Mouse (Mus musculus): ENCODE results near the gene Gstm2. TPM values are rescaled to one million over a fixed set of nuclear protein-coding genes. Genes with fewer than 3 reads are reported as not detected.

The Gstm2 gene
- polyA plus RNA-seq, 1 experiment = 285 TPM

GRCm38 (mm10) chr3:107932128-107932527 is 54.1 kb downstream of the Gstm2 start:
- 0 out of 2 replicates have a peak, but pooled peaks cover 2% of the 10 kb centered on the region for H3K4me1 ChIP-seq (ENCODE audit: control insufficient read depth, insufficient read depth, low read length)
- no peak for DNase-seq
- WGBS = 55% methylated on average over 6 of the region's 6 CpGs
- no peak overlapping the region for H3K4me3 ChIP-seq (replicated peaks; ENCODE audit: extremely low read depth, low read depth, low read length)
- TF ChIP-seq CTCF (IDR thresholded peaks at IDR 0.05; ENCODE audit: insufficient read depth, low read length) (no peak), POLR2A (IDR thresholded peaks at IDR 0.05; ENCODE audit: borderline replicate concordance, extremely low read depth, low read depth, low read length) (no peak)

Other genes starting within 250 kb of the Gstm2 start
- 27.8 and 32.5 TPM in 2 replicates for gene Csf1, start 226.0 kb downstream of the Gstm2 start, polyA plus RNA-seq (2012; rRNA removed)
- 0.61 TPM in 1 of 2 replicates, not detected in the other for gene Eps8l3, start 109.2 kb downstream of the Gstm2 start, polyA plus RNA-seq (2012; rRNA removed)
- gene Gstm5, start 90.6 kb downstream of the Gstm2 start, polyA plus RNA-seq (2012; rRNA removed) = 8.4 and 15.3 TPM in 2 replicates
- gene Gstm7, start 54.6 kb downstream of the Gstm2 start, polyA plus RNA-seq (2012; rRNA removed) = 5.7 and 12.6 TPM in 2 replicates
- gene Gstm6, start 42.7 kb downstream of the Gstm2 start, polyA plus RNA-seq (2012; rRNA removed) = 3.5 and 6.9 TPM in 2 replicates
- gene Gstm3, start 17.2 kb downstream of the Gstm2 start, polyA plus RNA-seq (2012; rRNA removed) = 0.65 and 3.1 TPM in 2 replicates
- 1,241 and 1,426 TPM in 2 replicates for gene Gstm1, start 31.5 kb upstream of the Gstm2 start, polyA plus RNA-seq (2012; rRNA removed)
- 11.7 and 17.9 TPM in 2 replicates for gene Gstm4, start 58.4 kb upstream of the Gstm2 start, polyA plus RNA-seq (2012; rRNA removed)
- gene Ampd2, start 100.2 kb upstream of the Gstm2 start, polyA plus RNA-seq (2012; rRNA removed) = 77.5 and 84.7 TPM in 2 replicates
- gene Gnat2, start 106.3 kb upstream of the Gstm2 start, polyA plus RNA-seq (2012; rRNA removed) = 0.24 TPM in 1 of 2 replicates, not detected in the other
- gene Gnai3, start 159.7 kb upstream of the Gstm2 start, polyA plus RNA-seq (2012; rRNA removed) = 15.9 and 29.5 TPM in 2 replicates
- not detected in 2 replicates for gene Gpr61, start 168.4 kb upstream of the Gstm2 start, polyA plus RNA-seq (2012; rRNA removed)
- 22.3 and 27.1 TPM in 2 replicates for gene Amigo1, start 199.9 kb upstream of the Gstm2 start, polyA plus RNA-seq (2012; rRNA removed)
- gene Cyb561d1, start 214.8 kb upstream of the Gstm2 start, polyA plus RNA-seq (2012; rRNA removed) = 8.1 and 11.4 TPM in 2 replicates
- 8.6 and 10.5 TPM in 2 replicates for gene Atxn7l2, start 224.5 kb upstream of the Gstm2 start, polyA plus RNA-seq (2012; rRNA removed)
- gene Sypl2, start 240.2 kb upstream of the Gstm2 start, polyA plus RNA-seq (2012; rRNA removed) = 0.18 and 3.1 TPM in 2 replicates

All from lung, adult 2 months (tissue).